Mouse (Mus musculus): Measurements from ENCODE around the gene Wdtc1.

- TF ChIP-seq POLR2A (IDR thresholded peaks at IDR 0.05; ENCODE audit: control insufficient read depth, extremely low read depth, insufficient read depth, low read length, poor library complexity) (no peak), CTCF (IDR thresholded peaks at IDR 0.05; ENCODE audit: borderline replicate concordance, control insufficient read depth, extremely low read depth, insufficient read depth, low read length, poor library complexity) (no peak)
Measured at GRCm38 (mm10) chr4:133380532-133380931, 27.3 kb upstream of the Wdtc1 start.
